Mouse (Mus musculus) heart, embryonic 14.5 days (tissue): ENCODE measurements around the gene Mgme1. TPM values are rescaled to one million over a fixed set of nuclear protein-coding genes. Genes with fewer than 3 reads are reported as not detected.

ENCODE experiments used
- ATAC-seq: fragments of 200-750 bp; cut with Nextera tagmentation; 2 replicates; pipeline ENCODE4 v1.8.0; 2017; ENCODE audit warnings: low read depth, moderate TSS enrichment; ENCODE audit not compliant: insufficient number of reproducible peaks, insufficient read depth, low FRiP score
- H3K27ac ChIP-seq, 2 experiments: fragments of 200-500 bp in 1 of 2; fragments of 300-500 bp in 1 of 2; sonication (generic) in 1 of 2; replicated peaks in 1 of 2; 2 replicates each; pipeline ENCODE4 v1.5.1; 2012 to 2014; ENCODE audit warnings: low read depth in 2 of 2, low read length in 2 of 2, control low read depth in 1 of 2, mild to moderate bottlenecking in 1 of 2, mixed read lengths in 1 of 2; ENCODE audit not compliant: control insufficient read depth in 1 of 2, insufficient read depth in 1 of 2
- H3K27me3 ChIP-seq: fragments of 300-500 bp; sonication (generic); 2 replicates; pipeline ENCODE4 v1.6.1; 2014; ENCODE audit warnings: mild to moderate bottlenecking, low read length, control low read depth; ENCODE audit not compliant: control insufficient read depth, insufficient read depth
- H3K36me3 ChIP-seq: fragments of 300-500 bp; sonication (generic); 2 replicates; pipeline ENCODE4 v1.6.1; 2014; ENCODE audit warnings: mild to moderate bottlenecking, control low read depth, low read length, mixed read lengths; ENCODE audit not compliant: control insufficient read depth, insufficient read depth
- H3K4me1 ChIP-seq, 2 experiments: fragments of 200-500 bp in 1 of 2; fragments of 300-500 bp in 1 of 2; sonication (generic) in 1 of 2; 2 replicates each; pipeline ENCODE4 v1.6.1; 2012 to 2014; ENCODE audit warnings: low read length in 2 of 2, control low read depth in 1 of 2, mixed read lengths in 1 of 2; ENCODE audit not compliant: control insufficient read depth in 2 of 2, insufficient read depth in 2 of 2
- H3K4me2 ChIP-seq: fragments of 300-500 bp; sonication (generic); 2 replicates; pipeline ENCODE4 v1.6.1; 2014; ENCODE audit warnings: mild to moderate bottlenecking, low read length
- H3K4me3 ChIP-seq, 2 experiments: fragments of 200-500 bp in 1 of 2; fragments of 300-500 bp in 1 of 2; sonication (generic) in 1 of 2; 2 replicates each; pipeline ENCODE4 v1.5.1; 2012 to 2014; ENCODE audit warnings: low read length in 2 of 2, mild to moderate bottlenecking in 2 of 2, control low read depth in 1 of 2, low read depth in 1 of 2, moderate library complexity in 1 of 2; ENCODE audit not compliant: control insufficient read depth in 1 of 2, insufficient read depth in 1 of 2
- H3K9ac ChIP-seq: fragments of 300-500 bp; sonication (generic); 2 replicates; pipeline ENCODE4 v1.6.1; 2014; ENCODE audit warnings: mild to moderate bottlenecking, low read length
- H3K9me3 ChIP-seq: fragments of 300-500 bp; sonication (generic); 2 replicates; pipeline ENCODE4 v1.6.1; 2016; ENCODE audit warnings: low read length, control low read depth; ENCODE audit not compliant: control insufficient read depth
- WGBS: fragments of 180-500 bp; shearing (Covaris S2); extraction: QIAGEN DNeasy Blood & Tissue Kit; methylation state at CpG from one replicate; pipeline ENCODE4 v1.1.7; 2014; 5-methylcytosine and 5-hydroxymethylcytosine counted together
- polyA plus RNA-seq: library from polyadenylated mRNA; unstranded; fragments of >200 nt; fragmentation: Nextera tagmentation; extraction: Ambion mirVana; gene quantifications from 2 replicates; pipeline ENCODE4 v1.2.1, GENCODE M21; 2014

Gene Mgme1
- polyA plus RNA-seq, 1 experiment from 2014 or later, result 21.8 TPM

- H3K9ac ChIP-seq, result no peak overlapping the region
- 60% methylated on average over 3 of the region's 3 CpGs for WGBS
- H3K27ac ChIP-seq, result no peak overlapping the region
- no peak overlapping the region for H3K4me2 ChIP-seq
- H3K9me3 ChIP-seq, result 0 out of 2 replicates have a peak, but pooled peaks cover 8% of the 10 kb centered on the region
- ATAC-seq, result no peak
- no peaks in the 10 kb centered on the region for H3K27me3 ChIP-seq
- peaks cover 0 to 4% of the 10 kb centered on the region in 2 experiments; a peak in 3 of 4 replicates for H3K4me1 ChIP-seq
- no peaks in the 10 kb centered on the region for H3K36me3 ChIP-seq
- H3K4me3 ChIP-seq, result no peak overlapping the region
Observed at GRCm38 (mm10) chr2:144233534-144233933, 36.9 kb upstream of the Mgme1 start.

DNA sequence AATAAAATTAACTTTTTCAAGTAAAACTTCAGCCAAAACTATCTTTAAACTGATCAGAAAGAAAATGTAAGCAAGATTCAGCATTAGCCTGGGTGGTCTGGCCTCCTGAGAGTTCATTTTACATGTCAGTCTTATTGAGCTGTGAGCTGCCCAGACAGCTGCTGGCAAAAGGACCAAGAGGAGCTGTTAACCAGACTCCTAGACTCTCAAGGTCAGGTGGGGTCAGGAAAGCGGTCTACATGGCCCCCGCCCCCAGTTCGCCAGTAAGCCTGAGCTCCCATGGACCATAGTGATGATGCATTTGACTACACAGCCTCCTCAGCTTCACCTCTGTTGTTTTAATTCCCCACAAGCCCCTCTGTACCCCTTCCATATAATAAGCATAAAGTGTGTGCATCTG, 34.7 kb upstream of the Mgme1 start:
- Histone ChIP-seq H3K9ac (no peak overlapping the region), H3K4me2 (no peak overlapping the region), H3K36me3 (no peaks in the 10 kb centered on the region), H3K27me3 (no peaks in the 10 kb centered on the region), H3K27ac (no peak overlapping the region), H3K4me3 (no peak overlapping the region), H3K9me3 (0 out of 2 replicates have a peak, but pooled peaks cover 8% of the 10 kb centered on the region), H3K4me1 (no peaks in the 10 kb centered on the region; a peak in 2 of 4 replicates)
- whole genome bisulfite sequencing, result 79% methylated on average over 3 of the region's 3 CpGs
- ATAC-seq, result no peak

DNA sequence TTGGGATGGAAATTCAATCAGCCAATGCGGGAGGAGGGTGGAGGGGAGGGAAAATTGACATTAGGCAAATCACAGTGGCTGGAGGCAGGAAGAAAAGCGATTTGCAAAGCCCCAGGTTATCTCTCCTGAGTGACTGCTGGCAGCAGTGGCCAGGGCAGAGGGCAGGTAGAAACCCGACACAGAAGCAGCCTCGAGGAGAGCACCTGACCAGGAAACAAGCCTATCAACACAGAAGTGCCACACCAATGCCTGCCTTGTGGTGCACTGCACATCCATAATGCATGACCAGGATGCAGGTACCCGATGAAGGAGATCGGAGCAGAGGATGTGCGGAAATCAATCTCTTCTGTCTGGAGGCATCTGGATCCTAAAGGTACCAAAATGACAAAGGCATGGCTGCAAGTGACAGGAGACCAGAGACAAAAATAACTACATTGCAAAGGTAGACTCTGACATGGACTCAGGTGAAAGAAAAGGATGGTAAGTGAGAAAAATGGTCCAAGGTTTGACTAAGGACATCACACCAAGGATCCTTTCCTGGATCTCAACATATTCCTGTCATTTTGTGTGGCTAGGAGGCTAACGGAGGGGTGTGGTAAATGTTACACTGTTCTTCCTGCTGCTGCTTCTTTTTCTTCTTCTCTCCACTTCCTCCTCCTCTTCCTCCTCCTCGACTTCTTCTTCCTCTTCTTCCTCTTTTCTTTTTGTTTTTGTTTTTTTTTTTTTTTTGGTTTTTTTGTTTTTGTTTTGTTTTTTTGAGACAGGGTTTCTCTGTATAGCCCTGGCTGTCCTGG, 33.5 kb upstream of the Mgme1 start:
- 61% methylated on average over 9 of the region's 9 CpGs for WGBS
- Histone ChIP-seq H3K36me3 (no peaks in the 10 kb centered on the region), H3K4me1 (no peaks in the 10 kb centered on the region), H3K9ac (no peak overlapping the region), H3K4me3 (no peak overlapping the region), H3K9me3 (0 out of 2 replicates have a peak, but pooled peaks cover 8% of the 10 kb centered on the region), H3K27ac (no peak overlapping the region), H3K27me3 (no peaks in the 10 kb centered on the region), H3K4me2 (no peak overlapping the region)
- ATAC-seq, result no peak

DNA sequence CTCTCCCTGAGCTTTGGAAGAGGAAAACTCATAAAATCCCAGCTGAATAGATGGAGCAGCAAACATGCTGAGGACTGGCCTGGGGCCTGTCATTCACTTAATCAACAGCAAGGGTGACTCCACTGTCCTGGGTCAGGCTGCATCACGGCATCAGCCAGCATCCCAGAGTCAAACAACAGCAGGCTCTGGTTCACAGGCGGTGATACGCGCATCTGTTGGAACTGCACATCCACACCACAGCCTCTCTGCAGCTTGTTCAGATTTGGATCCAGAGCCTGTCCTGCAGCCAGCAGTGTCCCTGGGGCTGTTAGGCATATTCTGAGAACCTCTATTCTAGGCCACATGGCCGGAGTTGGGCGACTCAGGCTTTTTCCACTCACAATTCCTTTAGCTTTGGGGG, 32.1 kb upstream of the Mgme1 start:
- Histone ChIP-seq H3K27me3 (no peaks in the 10 kb centered on the region), H3K4me3 (no peak overlapping the region), H3K9me3 (0 out of 2 replicates have a peak, but pooled peaks cover 8% of the 10 kb centered on the region), H3K27ac (no peak overlapping the region), H3K4me2 (no peak overlapping the region), H3K9ac (no peak overlapping the region), H3K36me3 (no peaks in the 10 kb centered on the region), H3K4me1 (no peaks in the 10 kb centered on the region)
- ATAC-seq, result no peak
- WGBS, result 68% methylated on average over 6 of the region's 6 CpGs

DNA sequence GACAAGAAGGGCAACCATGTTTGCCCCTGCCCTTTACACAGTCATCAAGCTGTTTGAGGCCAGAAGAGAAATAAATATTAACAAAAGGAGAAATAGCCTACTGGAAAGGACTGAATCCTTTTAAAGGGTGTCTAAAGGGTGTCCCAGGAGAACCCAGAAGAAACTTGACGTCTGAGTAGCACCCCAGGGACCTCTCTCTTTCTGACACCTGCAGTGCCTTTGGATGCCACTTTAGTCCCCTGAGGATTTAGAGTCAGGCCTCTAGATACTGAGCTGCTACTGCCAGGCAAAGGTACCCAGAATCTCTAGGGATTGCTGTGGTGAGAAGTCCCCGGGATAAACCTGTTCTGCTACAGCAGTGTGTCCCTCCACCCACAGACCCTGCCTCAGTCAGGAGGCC, 31.1 kb upstream of the Mgme1 start:
- Histone ChIP-seq H3K27me3 (no peaks in the 10 kb centered on the region), H3K4me3 (no peak overlapping the region)
- 52% methylated on average over 2 of the region's 2 CpGs for WGBS

DNA sequence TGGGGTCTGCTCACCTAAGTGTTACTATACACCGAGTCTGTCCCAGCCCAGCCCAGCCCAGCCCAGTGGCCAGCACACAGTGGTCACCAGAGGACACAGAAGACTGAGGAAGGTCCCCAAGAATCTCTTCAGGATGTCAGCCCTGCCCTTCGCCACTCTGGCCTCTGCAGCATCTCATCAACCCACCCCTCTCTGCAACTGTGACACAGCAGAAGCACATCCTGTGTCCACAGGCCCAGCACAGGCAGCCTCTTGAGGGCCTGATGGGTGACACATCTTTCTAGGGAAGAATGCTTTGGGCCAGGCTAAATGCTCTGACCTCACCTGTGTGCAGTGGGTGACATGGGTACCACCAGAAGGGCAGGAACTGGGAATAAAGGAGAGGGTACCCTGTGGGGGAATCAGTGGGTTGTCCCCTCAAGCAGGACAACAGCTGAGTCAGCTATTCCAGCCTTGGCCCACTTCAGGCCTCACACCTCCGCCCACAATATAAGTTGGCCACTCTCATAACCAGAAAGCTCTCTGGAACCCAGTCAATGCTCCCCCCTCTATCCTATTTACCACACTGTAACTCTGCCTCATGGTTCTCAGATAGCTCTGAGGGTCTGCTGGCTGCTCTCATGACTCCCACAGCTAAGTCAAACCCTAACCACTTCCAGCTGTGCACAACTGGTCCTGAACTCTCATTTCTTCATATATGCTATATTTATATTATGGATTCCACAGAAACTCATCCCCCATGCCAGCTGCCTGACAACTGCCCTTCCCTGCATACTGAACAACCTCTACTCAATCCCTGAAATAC, 30.2 kb upstream of the Mgme1 start:
- 88% methylated on average over 3 of the region's 3 CpGs for WGBS
- Histone ChIP-seq H3K9me3 (no peaks in the 10 kb centered on the region), H3K9ac (no peak overlapping the region), H3K4me3 (no peak overlapping the region), H3K36me3 (no peaks in the 10 kb centered on the region), H3K27me3 (no peaks in the 10 kb centered on the region), H3K27ac (no peak overlapping the region), H3K4me1 (no peaks in the 10 kb centered on the region; a peak in 1 of 4 replicates), H3K4me2 (no peak overlapping the region)
- no peak for ATAC-seq

More for the DNA sequence above, 31.1 kb upstream of the Mgme1 start:
- no peak overlapping the region for H3K27ac ChIP-seq
- H3K9me3 ChIP-seq, result 0 out of 2 replicates have a peak, but pooled peaks cover 6% of the 10 kb centered on the region
- no peaks in the 10 kb centered on the region for H3K36me3 ChIP-seq
- H3K9ac ChIP-seq, result no peak overlapping the region
- no peak overlapping the region for H3K4me2 ChIP-seq
- no peak for ATAC-seq
- no peaks in the 10 kb centered on the region for H3K4me1 ChIP-seq

GRCm38 (mm10) chr2:144245464-144245863, 25.0 kb upstream of the Mgme1 start:
- Histone ChIP-seq H3K4me2 (no peak overlapping the region), H3K9ac (no peak overlapping the region), H3K4me1 (peaks cover 6 to 15% of the 10 kb centered on the region in 2 experiments; a peak in 3 of 4 replicates), H3K36me3 (peaks cover 25% of the 10 kb centered on the region), H3K27me3 (no peaks in the 10 kb centered on the region), H3K4me3 (no peak overlapping the region), H3K27ac (peak overlapping the region in 1 of 2 experiments; percentile 15; a peak in 1 of 4 replicates), H3K9me3 (no peaks in the 10 kb centered on the region)
- 83% methylated on average over 7 of the region's 7 CpGs for WGBS
- ATAC-seq, result no peak
